Mouse (Mus musculus) heart, adult 9 months (tissue): ENCODE data around the gene Tapbpl.
A peak's percentile ranks its signal among the peaks of the same experiment; 100 is the strongest.

Experiments
- DNase-seq, 2 experiments: peaks; one replicate each; pipeline ENCODE4 v3.0.0; 2022; ENCODE audit warnings: low spot score in 2 of 2

Tapbpl gene

DNA sequence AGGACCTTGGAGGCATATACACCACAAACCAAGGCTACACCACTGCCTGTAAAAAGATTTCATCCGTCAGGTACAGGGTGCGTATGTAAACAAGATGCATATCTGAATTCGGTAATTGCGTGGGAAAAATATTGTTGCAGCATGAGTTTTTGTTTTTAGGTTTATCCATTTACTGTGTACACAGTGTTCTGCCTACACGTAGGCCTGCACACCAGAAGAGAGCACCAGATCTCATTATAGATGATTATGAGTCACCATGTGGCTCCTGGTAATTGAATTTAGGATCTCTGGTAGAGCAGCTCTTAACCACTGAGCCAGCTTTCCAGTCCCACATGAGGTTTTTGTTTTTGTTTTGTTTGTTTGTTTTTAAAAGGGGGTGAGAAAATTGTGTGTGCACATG, 34.5 kb downstream of the Tapbpl start:
- DNase-seq, result no peak

DNA sequence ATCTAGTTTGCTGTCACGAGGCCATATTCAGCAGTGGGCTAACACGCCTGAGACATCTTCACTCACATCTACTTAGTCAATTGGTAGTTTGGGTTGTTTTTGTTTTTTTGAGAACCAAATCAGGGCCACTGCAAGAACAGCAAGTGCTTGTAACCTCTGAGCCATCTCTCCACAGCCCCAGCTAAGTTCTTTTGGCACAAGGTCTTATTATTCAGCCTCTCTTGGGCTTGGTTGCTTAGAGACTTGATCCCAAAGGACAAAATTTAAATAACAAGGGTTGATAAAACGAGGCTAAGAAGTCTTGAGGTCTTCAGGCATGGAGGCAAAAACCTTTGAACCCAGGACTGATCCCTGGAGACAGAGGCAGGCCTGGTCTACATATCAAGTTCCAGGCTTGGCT, 35.4 kb downstream of the Tapbpl start:
- peak in 1 of 2 experiments; percentile 45 for DNase-seq

DNA sequence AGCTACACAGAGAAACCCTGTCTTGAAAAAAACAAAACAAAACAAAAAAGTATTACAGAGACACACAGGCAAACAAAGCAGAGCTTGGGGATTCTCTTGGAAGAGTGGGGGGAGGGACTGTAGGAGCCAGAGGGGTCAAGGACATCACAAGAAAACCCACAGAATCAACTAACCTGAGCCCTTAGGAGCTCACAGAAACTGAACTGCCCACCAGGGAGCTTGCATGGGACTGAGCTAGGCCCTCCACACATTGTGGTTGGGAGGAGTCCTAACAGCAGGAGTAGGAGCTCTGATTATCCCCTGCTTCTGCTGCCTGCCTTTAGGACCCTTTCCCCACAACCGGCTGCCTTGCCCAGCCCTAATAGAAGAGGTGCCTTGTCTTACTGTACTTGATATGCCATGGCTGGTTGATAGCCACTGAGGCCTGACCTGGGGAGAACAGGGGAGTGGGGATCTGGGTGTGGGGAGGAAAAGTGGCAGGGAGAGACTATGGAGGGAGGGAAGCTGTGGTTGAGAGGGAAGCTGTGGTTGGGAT, 36.1 kb downstream of the Tapbpl start:
- no peak for DNase-seq

DNA sequence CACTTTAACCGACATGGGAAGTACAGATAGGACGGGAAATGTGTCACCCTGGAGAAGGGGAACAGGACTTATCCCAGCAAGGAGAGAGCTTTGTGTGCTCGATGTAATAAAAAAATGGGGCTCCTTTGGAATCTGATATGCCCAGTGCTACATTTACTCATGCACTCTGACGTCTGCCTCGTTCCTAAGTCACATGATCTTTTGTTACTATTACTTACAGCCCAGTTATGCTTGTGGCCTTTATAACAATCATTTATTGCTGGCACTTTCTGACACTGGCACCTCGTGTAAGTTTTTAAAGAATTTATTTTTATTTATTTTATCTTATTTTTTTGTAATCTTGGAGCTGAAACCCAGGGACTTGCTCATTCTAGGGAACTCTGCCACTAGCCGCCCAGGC, 38.3 kb downstream of the Tapbpl start:
- no peak for DNase-seq

DNA sequence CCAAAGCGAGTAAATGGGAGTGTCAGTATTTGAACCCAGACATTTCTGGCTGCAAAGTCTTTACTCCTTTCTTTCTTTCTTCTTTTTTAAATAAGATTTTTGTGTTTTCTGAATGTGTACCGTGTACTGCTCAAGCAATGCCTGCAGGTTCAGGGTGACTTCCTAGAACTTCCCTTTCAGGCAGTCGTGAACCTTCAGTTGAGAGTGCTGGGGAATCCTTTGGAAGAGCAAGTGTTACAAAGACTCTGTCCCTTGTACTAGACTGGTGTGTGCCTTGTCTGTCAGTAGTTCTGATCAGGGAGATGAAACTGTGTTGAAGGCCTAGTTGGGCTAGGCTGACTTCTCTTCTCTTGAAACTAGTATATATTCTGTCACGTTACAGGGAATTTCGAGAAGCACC, 38.8 kb downstream of the Tapbpl start:
- no peak for DNase-seq

DNA sequence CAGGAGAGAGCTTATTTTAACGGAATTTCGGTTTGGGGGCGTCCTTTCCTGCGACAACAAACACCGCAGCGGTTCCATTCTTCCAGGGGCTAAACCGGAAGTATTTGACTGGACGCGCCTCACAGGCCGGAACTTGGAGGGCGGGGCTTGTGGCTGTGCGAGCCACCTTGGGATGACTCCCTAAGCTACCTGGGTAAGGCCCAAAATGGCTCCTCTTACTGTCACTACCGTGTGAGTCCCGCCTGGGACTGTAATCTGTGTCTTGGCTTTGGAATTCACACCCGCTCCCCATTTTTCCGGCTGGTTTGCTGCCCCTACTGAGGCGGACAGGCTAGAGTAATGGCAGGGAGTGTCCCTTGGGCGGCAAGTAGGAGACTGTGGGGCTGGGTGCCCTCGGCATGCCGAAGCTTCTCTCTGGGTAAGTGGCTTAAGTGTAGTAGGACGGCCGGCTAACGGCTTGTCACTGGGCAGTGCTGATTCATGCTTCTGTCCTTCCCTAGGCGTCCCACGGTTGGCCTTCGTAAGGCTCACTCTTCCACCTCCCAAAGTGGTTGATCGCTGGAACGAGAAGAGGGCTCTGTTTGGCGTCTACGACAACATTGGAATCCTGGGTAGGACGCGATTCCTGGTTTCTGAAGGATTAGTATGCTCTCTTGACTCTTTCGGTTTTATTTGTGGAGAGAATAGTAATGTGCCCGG, 39.5 kb downstream of the Tapbpl start:
- peak; percentile 87 to 90 for DNase-seq

DNA sequence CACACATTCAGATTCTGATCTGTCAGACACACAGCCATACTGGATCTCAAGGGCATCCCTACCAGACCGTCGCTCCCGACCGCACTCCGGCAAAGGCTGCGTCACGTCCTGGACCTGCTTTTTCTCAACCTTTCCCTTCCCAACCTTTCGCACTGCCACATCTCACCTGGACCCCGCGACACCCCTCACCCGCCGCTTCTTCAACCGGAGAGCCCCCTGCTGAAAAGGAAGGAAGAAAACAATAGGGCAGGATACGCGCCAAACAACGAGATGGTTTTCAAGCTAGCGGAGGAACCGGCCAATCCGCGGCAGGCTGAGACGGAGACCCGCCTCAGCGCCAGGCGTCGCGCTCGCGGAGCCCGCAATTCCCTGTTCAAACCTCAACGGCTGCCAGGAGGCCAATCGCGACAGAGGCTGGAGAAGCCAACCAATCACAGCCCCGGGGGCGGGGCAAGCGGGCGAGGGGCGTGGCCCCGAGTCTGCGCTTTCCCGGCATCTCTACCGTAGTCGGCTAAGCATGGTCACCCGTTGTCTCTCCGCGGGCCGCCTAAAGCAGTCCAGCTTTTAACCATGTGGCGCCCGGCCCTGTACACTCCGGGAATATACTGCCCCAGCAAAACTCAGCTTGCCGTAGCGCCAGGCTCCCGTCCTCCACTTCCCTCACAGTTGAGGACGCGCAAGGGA, 40.2 kb downstream of the Tapbpl start, which contains the start of the genes Ncapd2 and Mrpl51:
Gene Ncapd2, minus strand, starts transcription at position 370 of the 684 bp plus-strand sequence.
Gene Mrpl51, plus strand, starts transcription at position 470 of the 684 bp plus-strand sequence.
- peak; percentile 96 for DNase-seq

DNA sequence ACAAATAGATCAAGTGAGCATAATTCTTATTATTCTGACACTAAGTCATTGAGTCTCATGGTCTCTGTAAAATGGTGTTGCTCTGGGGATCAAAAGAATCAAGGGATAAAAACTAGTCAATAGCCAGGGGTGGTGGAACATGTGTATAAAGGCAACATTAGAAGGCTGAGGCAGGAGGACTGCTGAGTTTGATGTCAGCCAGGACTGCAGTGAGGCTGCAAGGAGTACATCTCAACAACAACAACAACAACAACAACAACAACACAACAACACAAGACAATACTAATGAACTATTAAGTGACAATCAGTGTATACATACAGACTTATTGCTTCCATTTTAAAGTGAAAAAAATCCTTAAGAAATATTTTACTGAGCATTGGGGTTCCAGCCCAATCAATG, 40.8 kb downstream of the Tapbpl start:
- DNase-seq, result no peak

DNA sequence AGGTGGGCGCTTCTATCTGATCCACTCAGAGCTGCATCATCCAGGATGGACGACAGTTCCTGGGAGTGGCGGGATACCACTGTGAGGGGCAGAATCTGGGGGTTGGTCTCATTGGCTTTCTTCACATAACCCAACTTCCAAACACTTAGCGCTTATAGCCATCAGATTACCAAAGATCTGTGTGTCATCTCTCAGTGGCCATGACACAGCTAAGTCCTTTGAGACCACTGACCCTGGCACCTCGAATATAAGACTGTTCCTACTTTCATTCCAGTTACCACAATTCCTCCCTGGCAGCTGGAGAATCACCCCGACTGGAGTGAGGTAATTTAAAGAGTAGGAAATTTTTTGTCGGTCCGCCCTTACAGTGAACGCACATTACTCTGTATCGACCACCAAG, 45.5 kb downstream of the Tapbpl start:
- DNase-seq, result no peak

DNA sequence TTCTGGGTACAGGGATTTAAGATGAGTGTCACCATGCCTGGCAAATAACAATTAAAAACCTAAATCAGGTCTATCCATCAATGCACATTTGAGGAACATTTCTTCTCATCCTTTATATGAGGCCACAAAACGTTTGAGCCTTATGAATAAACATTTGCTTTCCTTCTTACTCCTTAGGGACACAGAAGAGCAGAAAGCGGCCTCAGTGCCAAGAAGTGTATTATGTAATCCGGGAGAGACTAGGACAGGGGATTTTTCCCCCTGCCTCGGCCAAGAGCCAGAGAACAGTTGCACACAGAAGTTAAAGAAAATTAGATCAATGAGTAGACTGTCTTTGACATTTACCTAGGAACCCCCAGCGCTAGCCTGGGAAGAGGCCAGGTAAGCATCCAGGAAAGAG, 49.5 kb downstream of the Tapbpl start:
- peak; percentile 37 to 38 for DNase-seq

DNA sequence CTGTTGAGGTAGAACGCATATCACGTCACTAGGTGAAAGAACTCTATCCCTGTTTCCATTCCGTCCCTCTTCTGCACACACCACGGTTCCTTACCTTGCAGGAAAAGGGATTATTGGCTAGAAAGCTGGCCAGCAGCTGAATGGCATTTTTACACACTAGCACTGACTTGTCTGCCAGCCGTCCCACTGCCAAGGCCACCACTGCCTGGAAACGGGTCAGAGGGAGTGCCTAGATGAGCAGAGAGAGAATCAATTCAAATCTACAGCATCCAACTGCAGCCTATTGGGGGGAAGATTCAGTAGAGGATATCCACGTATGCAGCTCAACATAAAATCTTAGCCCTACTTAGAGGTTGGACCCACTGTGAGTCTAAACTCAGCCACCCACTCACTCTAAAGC, 52.1 kb downstream of the Tapbpl start:
- no peak for DNase-seq

DNA sequence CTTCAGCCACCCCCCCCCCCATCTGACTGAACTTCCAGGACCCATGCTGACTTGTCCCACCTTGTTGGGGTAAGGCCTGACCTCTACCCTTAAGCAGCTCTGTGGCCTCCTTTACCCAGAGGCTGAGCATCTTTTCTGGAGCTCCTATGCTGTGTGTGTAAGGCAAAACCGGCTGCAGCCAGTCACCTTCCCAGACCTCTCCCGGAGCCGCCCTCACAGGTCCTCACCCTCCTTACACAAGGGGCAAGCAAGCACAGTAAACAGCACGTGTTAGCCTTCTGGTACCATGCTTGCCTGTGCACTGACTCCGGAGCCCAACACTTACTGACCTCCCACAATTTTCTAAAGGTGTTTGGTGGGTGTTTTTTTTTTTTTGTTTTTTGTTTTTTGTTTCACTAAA, 56.2 kb downstream of the Tapbpl start:
- no peak for DNase-seq
